Mouse (Mus musculus) embryo, embryonic 11.5 days (tissue): ENCODE results near the gene Gm20662.
A peak's percentile ranks its signal among the peaks of the same experiment; 100 is the strongest.
"Not testable (repeated sequence)": the region's sequence is repeated elsewhere in the genome, so short reads cannot be mapped to it uniquely, and the experiment has no call there.

ENCODE experiments used
- DNase-seq: peaks from one replicate; pipeline ENCODE4 v3.0.0-alpha.2; 2012; ENCODE audit warnings: low read depth, low spot score

Gene Gm20662

DNA sequence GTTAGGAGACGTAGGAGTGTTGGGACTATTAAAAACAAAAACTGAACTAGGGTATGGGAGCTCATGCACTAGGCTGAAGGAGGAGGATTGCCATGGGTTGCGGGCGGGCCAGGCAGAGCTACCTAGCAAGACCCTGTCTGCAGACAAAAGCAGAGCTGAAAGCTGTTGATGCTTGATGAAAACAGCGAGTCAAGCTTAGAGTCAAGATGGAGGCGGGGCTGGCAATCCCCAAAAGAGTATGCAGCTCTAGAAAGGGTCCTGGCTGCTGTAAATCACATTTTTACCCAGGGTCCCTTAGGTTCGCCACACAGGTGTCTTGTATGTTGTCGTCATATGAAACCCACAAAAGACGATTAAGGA lies 7.4 kb downstream of the Gm20662 start:
- no peak for DNase-seq

DNA sequence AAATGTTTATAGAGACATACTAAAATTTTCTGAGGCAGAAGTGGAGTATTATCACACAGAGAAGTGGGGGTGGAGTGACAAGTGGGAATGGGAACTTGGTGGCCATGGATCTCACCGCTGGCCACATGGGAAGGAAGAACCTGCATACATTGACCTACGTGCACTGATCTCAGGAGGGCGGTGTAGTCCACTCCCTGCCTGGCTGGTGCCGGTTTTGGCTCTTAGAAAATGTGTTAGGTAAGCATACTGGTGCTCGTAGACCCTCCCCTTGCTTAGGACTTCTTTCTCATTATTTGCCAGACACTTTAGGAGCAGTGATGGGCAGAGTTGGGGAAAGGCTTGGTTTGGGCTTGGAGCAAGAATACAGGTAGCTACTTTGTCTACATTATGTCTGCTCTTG lies 11.9 kb downstream of the Gm20662 start:
- DNase-seq = no peak

DNA sequence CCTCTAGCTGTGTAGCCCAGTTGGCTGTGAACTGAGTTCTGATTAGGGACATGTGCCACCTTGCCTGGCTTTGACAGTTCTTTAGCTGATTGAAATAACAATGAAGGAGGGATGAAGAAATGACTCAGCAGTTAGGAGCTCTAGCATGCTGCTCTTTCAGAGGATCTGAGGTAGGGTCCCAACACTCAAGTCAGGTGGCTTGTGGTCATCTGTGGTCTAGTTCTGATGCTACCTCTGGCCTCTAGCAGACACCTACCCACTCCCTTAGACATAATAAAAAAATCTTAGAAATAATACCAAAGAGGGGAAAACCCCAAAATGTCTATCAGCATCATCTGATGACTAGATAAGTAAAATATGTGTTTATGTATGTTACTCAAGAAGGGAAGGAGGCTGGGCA lies 14.2 kb downstream of the Gm20662 start:
- DNase-seq = no peak

DNA sequence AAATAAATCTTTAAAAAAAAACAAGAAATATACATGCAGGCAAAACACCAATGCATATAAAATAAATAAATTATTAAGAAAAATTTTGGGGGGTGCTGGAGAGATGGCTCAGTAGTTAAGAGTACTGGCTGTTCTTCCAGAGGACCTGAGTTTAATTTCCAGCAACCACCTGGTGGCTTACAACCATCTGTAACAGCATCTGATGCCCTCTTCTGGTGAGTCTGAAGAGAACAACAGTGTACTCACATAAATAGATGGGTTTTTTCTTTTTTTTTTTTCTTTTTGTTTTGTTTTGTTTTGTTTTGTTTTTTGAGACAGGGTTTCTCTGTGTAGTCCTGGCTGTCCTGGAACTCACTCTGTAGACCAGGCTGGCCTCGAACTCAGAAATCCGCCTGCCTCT lies 17.4 kb downstream of the Gm20662 start:
- not testable (repeated sequence) for DNase-seq

DNA sequence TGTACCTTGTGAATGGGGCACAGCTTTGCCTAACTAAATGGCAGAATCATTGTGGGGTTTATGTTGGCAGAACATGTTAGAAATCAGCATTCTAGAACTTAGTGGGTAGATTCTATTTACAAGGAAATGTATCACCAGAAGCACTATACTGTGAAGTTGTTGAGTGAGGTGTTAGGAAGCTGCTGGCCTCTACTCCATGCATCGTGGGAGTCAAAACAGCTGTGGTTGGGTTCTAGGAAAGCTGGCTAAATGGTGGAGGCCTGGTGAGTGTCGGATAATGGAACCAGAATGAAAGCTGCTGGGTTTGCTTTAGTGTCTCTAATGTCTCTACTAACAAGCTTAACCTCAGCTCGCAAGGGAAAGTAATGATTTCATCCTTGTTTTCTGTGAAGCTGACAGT lies 21.0 kb downstream of the Gm20662 start:
- DNase-seq = no peak

DNA sequence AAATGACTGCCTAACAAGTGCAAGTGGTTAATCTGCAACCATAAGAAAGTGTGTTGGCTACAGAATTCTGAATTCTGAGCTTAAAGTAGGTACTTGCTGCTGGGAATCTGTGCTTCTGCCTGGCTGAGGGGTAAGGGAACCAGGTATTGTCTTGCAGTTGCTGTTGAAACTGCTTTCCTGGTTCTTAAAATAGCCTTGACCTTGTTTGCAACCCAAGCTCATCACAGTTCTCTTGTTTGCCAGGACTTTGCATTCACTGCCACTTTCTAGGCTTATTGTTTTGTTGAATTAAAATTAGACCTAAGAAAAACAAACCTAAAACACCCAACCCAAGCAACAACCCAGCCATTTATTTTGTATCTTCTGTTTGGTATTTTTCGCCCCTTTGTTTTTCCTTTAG lies 24.6 kb downstream of the Gm20662 start:
- no peak for DNase-seq

DNA sequence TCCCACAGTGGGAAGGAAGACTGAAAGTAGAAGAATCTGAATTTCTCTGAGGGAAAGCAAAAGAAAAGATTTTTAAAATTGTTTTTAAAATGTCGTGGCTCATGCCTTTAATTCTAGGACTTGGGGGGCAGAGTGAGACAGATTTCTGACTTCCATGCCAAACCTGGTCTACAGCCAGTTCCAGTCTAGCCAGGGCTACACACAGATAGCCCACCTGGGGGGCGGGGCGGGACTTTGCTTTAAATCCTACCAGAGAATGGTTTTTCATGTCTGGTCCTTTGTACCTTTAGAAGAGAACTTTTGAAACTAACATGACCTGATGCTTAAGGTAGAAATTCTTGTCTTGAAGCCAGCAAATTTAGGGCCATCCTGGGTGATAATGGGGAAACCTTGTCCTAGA lies 27.1 kb downstream of the Gm20662 start:
- DNase-seq = no peak

DNA sequence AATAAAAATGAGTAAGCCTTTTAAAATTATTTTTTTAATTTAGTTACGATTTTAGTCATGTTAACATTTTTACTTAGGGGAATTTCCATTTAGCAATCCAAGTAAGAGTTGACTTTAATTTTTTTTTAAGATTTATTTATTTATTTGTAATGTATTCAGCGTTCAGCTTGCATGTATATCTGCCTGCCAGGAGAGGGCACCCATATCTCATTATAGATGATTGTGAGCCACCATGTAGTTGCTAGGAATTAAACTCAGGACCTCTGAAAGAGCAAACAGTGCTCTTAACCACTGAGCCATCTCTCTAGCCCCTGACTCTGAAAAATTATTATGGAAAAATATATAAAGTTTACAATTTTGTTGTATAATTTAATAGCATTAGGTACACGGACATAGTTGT lies 30.4 kb downstream of the Gm20662 start:
- no peak for DNase-seq

DNA sequence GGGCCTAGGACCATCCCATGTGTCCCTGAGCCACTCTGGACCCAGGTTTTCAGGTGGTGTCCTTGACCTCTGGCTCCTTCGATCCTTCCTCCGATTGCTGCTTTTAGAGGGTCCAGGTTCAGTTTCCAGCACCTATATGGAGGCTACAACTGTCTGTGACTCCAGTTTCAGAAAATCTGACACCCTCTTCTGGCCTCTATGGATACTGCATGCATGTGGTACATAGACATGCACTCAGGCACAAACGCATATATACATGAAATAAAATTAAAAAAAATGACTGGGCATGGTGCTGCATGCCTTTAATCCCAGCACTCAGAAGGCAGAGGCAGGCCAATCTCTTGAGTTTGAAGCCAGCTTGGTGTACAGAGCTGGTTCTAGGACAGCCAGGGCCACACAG lies 31.7 kb downstream of the Gm20662 start:
- DNase-seq = no peak

DNA sequence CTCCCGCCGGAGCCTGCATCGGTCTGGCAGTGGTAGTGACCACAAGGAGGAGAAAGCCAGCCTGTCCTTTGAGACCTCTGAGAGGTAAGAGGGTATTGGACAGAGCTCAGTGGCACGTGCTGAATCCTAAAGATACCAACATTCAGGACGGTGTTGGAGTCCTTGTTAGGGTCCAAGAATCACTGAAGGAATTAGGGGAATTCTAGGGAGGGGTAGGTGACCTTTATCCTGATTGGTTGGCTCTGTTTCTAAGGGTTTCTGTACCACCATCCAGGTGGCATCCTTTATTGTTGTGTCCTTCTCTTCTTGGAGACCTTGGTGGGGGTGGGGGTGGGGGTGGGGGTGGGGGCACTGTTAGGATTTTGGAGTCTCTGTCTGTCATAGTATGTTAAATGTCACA lies 36.0 kb downstream of the Gm20662 start:
- no peak for DNase-seq

DNA sequence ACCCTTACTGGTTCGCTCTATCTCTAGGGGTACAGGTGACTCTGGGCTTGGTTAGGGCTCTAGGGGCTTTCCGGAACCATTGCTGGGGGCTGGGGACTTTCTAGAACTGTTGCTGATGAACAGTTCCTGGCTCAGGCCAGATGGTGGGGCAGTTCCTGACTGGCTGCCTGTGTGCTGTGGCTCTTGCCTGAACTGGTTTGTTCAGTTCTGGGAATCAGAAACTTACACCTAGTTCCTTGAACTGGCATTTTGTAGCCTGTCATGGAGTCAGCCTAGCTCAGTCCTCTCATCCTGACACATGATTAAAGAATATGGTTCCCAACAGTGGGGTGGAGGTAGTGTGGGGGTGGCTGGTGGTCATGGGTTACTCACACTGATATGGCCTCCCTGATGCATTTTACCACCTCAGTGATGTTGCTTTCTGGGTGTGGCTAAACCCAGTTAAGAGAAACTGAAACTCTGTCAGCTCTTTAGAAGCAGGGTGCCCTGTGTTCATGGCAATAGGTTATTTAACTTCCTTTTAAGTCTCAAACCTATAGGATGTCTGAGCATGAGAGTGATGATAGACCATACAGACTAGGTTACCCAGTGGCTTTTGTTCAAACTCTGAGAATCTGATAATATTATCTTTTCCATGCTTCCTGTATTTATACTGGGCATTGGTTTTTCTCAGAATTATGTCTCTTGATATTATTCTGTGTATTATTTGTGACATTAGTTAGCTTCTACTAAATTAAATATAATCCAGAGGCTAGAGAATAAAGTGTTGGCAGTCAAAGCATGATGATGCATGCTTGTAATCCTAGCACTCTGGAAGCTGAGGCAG lies 39.4 kb downstream of the Gm20662 start:
- no peak for DNase-seq

DNA sequence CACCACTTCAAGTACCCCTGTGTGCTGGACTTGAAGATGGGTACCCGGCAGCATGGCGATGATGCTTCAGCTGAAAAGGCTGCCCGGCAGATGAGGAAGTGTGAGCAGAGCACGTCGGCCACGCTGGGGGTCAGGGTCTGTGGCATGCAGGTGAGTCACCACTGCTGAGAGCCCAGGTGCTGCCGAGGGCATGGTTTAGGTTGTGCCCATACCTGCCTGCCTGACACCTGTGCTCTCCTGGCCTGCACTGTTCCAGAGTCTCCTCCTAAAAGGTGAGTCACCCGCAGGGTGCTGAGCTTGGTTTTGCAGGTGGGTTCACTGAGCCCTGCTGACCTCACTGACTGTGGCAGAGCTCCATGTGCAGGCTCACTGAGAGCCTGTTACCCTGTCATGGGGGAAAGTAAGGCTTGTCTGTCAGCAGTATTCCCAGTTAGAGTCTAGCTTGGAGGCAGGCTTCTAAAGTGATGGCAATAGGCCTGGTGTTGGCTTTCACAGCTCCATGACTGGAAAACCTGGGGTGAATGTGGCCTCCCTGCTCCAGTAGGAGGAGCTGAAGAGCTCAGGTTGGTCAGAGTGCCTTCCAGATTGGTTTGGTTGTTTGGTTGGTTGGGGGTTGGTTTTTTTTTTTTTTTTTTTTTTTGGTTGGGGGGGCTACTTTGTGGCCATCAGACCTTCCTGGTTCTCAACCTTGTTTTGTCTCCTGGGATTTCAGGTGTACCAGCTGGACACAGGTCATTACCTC lies 48.8 kb downstream of the Gm20662 start:
- DNase-seq = no peak

DNA sequence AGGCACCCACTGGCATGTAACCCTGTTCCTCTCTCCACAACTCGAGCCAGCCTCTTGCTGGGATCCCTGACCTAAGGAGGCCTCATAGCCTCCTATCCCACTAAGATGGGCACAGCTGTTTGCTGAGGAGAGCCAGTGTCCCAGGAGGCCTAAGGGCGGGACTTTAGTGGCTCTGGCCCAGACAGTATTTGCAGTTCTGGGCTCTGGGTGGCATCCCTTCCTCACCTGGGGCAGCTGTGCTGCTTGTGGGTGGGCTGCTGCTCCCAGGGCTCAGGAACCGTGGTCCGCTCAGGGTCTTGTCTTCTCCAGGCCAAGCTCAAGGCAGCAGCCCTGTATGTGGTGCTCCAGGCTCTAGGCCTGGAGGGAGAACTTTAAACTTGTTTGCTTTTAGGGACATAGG lies 50.4 kb downstream of the Gm20662 start:
- no peak for DNase-seq

DNA sequence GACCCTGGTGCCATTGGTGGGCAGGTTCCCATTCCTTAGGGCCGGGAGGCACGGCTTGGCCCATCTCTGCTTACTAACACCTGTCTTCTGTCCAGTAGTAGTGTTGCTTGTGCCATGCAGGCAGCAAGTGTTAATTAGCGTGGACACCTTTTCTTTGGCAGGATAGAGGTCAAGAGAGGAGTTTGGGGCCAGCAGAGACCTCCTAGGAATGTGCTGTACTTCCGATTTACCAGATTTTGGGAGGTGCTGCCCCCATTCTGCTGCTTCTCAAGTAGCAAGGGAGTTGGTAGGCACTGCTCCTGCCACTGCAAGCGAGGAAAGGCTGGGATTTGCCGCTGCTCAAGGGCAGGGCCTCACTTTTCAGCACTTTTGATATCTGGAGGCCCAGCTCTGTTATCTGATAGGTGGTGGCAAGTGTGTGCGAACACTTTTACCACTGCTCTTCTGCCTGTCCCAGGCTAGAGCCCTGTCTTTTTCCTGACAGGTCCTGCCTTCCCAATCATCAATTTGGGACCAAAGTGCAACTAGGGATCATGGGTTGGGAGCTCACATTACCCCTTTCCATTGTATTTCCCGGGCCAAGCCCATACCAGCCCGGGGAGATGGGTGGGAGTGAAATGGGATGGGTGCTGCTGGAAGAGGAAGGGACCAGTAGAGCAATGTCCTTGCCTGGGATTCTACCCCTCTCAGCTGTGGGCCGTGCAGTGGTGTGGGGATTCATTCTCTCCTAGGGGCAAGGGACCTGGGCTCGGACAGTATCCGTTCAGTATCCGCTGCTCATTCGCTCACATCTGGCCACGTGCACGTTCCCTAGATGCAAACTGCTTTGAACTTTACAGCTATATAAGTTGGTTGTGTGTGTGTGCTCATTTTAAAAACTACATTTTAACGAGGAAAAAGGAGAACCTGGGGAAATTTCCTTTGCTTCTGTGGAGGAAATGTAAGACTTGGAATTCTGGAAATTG lies 51.7 kb downstream of the Gm20662 start:
- no peak for DNase-seq

DNA sequence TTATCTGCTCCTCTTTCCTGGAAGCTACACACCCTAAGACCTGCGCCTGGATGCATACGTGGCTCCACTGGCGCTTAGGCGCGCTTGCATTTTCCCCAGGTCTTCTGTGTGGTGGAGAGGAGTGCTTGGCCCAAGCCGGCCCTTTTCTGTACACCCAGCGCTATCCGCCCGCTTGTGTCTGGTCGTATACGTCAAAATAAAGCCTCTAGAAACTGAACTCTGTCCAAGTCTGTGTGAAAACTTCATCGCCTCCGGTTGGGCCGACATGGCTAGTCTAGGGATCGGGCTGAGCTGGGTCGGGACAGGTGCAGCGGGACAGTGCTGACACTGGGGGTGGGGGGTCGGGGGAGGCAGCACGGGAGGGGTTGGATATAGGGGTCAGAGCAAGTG lies 52.4 kb downstream of the Gm20662 start:
- no peak for DNase-seq

DNA sequence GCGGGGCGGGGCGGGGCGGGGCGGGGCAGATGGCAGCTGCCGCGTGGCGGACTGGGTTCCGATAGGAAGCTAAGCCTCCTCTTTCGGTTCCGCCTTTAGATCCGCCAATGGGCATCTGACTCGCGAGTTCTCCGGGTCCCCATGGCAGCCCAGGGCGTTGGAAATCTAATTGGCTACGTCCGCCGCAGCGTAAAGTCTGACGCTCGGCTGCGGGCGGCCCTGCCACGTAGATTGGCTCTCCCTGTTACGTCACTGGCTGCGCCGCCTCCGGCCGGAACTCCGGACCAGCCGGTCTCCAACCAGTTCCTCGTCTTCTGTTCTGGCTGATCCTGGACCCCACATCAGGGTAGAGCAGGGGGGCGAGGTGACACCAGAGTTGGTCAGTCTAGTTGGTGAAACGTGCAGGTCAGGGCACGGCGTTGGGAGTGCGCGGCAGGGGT lies 52.9 kb downstream of the Gm20662 start, which contains the start of gene Gmppb:
Gmppb (plus strand) TSS at position 227 of the 440 bp plus-strand sequence.
- DNase-seq = peak; percentile 91

DNA sequence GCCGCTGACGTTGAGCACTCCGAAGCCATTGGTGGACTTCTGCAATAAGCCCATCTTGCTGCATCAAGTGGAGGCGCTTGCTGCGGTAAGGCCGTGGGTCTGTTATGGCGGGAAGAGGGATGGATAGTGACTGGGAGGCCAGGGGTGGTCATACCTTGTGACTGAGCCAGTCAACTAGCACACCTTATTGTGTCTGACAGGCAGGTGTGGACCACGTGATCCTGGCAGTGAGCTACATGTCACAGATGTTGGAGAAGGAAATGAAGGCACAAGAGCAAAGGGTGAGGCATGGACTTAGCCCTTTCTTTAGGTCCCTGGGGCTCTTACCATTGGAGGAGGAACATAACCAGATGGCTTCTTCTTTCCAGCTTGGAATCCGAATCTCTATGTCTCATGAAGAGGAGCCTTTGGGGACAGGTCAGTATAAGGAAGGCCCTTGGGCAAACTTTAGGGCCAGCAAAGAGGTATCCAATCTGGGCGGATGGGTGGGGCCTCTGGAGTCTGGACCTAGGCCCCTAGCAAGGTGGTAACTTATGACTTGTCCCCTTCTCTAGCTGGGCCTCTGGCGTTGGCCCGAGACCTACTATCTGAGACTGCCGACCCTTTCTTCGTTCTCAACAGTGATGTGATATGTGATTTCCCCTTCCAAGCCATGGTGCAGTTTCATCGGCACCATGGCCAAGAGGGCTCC lies 53.6 kb downstream of the Gm20662 start:
- DNase-seq = no peak

DNA sequence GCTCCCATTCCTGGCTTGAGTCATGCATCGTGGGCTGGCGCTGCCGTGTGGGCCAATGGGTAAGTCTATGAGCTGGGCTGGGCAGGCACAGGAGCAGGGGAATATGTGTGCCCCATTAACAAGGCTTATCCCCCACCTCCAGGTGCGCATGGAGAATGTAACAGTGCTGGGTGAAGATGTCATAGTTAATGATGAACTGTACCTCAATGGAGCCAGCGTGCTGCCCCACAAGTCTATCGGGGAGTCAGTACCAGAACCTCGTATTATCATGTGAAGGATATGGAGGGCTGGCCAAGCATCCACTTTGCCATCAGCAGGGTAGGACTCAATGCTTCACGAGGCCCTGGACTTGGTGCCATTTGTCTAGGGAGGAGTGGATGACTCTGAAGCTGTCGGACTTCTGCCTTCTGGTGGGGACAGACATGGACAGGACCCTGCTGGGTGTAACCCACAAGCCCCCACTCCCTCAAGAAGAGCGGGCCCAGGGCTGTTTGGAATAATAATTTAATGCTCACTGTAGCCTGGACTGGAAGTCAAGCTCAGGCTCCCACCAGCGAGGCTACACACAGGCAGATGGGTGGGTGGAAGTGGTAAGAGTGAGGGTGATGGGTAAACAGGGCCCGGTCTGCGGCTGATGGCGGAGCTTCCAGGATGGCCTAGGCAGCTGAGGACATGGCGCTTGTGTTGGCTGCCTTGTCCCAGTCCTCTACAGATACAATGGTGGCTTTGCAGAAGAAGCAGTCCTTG lies 55.2 kb downstream of the Gm20662 start:
- DNase-seq = no peak

DNA sequence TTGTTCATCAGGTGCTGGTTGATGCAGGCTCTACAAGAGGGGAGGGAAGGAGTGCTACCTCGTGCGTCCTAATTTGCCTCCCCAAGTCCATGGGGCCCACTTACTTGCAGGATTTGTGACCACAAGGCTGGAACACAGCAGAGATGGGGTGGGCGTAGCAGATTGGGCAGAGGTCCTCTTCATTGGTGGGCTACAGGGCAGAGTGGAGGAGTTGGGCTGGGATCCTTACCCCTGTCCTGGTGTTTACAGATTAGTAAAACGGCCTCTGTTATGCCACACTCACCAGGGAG lies 55.7 kb downstream of the Gm20662 start:
- DNase-seq = no peak

DNA sequence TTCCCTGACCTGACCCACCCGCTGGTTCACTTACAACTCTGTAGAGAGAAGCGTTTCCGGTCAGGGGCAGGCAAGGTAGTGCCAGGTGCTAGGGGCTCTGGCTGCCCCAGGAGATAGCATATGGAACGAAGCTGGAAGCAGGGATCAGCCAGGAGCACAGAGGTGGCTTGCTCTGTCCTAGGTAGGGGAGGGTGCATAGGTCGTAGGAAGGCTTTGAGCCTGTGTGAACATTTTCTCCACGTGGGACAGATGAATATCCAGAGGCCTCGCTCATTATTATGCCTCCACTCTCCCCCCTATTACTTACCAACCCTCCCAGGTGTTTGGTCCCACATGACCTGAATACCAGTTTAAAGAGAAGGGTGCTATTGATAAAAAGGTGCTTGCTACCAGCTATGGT lies 56.3 kb downstream of the Gm20662 start:
- DNase-seq = no peak
